Mouse (Mus musculus) adipose tissue, adult 10 weeks (tissue): ENCODE measurements around the gene Dnmbp. TPM values are rescaled to one million over a fixed set of nuclear protein-coding genes. Genes with fewer than 3 reads are reported as not detected.

Experiments used
- polyA plus RNA-seq: library from polyadenylated mRNA; stranded (reverse); fragments of 350-450 nt; fragmentation: Illumina TruSeq; extraction: RNeasy Lipid Tissue Mini Kit (QIAGEN cat#74804); gene quantifications from one replicate; pipeline ENCODE4 v1.2.3, GENCODE M21; 2014; ENCODE audit warnings: low read depth, low replicate concordance

Gene Dnmbp
- 24.3 TPM for polyA plus RNA-seq

GRCm38 (mm10) chr19:43939769-43940689 is at the start of gene Dnmbp:
Dnmbp (minus strand) TSS chr19:43940191.

GRCm38 (mm10) chr19:43986069-43986794 is 46.2 kb upstream of the Dnmbp start, which contains the start of gene Cpn1:
Cpn1 (minus strand) TSS chr19:43986556.

Other genes starting within 250 kb of the Dnmbp start
- 16.6 TPM for gene Cutc, start 187.2 kb downstream of the Dnmbp start, polyA plus RNA-seq
- 36.5 TPM for gene Cox15, start 187.2 kb downstream of the Dnmbp start, polyA plus RNA-seq
- gene Abcc2, start 158.0 kb downstream of the Dnmbp start, polyA plus RNA-seq: 0.26 TPM
- 18.4 TPM for gene Cpn1, start 46.4 kb upstream of the Dnmbp start, polyA plus RNA-seq
- gene Cyp2c23, start 89.0 kb upstream of the Dnmbp start, polyA plus RNA-seq: 0.21 TPM
- 17.7 TPM for gene Erlin1, start 129.6 kb upstream of the Dnmbp start, polyA plus RNA-seq
- gene Chuk, start 167.3 kb upstream of the Dnmbp start, polyA plus RNA-seq: 54.5 TPM
- 13.9 TPM for gene Cwf19l1, start 195.7 kb upstream of the Dnmbp start, polyA plus RNA-seq
- gene Bloc1s2, start 206.3 kb upstream of the Dnmbp start, polyA plus RNA-seq: 41.8 TPM